Mouse (Mus musculus): ENCODE data around the gene Npm1. TPM values are rescaled to one million over a fixed set of nuclear protein-coding genes. Genes with fewer than 3 reads are reported as not detected.

The Npm1 gene
- polyA plus RNA-seq, 1 experiment from 2014 or later: 1,263 TPM

DNA sequence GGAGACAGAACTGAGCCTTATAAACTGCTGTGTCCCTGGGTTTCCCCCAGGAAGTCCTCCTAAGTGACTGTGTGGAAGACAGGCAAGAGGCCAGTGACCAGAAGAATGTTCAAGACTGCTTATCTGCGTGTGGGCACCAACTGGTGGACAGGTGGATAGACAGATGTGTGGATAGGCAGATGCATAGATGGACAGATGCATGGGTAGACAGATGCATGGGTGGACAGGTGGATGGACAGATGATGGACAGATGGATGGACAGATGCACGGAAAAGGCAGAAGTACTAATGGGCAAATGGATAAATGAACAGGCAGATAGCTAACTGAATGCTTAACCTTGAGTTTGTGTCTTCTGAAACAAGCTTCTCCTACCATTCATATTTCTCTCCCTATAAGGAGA lies 52.9 kb downstream of the Npm1 start:
- WGBS: 80% methylated on average over 2 of the region's 2 CpGs
- DNase-seq (ENCODE audit: low spot score) (no peak), ATAC-seq (replicated peaks; ENCODE audit: low FRiP score, low TSS enrichment, low read depth) (no peak)
- H3K4me1 ChIP-seq (replicated peaks; ENCODE audit: control insufficient read depth, insufficient read depth, low read length): no peaks in the 10 kb centered on the region
- H3K9me3 ChIP-seq (ENCODE audit: control insufficient read depth, low read length): no peaks in the 10 kb centered on the region
- no peaks in the 10 kb centered on the region for H3K27me3 ChIP-seq (replicated peaks; ENCODE audit: control insufficient read depth, insufficient read depth, low read length)
- no peak overlapping the region for H3K4me3 ChIP-seq (ENCODE audit: low read depth, low read length)
- no peaks in the 10 kb centered on the region for H3K36me3 ChIP-seq (ENCODE audit: control insufficient read depth, insufficient read depth, low read length)
- H3K9ac ChIP-seq (ENCODE audit: low read length): no peak overlapping the region
- no peak overlapping the region for H3K27ac ChIP-seq (ENCODE audit: low read depth)
- H3K4me2 ChIP-seq (ENCODE audit: low read length): no peak overlapping the region

DNA sequence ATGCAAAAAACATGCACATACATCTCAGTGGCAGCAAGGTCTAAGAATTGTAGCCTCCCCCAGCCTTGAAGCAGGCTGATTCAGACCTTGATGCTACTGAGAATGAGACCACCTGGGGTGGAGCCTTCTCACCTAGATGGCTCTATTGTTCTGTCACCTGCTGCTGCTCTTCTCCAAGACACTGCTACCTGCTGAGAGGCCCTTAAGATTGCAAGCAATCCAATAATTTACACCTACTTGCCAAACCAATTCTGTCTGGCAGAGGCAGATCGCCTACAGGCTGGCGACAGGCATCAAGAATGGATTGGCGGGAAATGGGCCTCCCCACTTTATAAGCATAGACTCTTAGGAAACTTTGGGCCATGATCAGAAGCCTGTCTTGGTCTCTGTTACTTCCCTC lies 55.5 kb downstream of the Npm1 start:
- no peak overlapping the region for H3K9ac ChIP-seq (ENCODE audit: low read length)
- DNase-seq (ENCODE audit: low spot score) (no peak), ATAC-seq (replicated peaks; ENCODE audit: low FRiP score, low TSS enrichment, low read depth) (no peak)
- H3K4me2 ChIP-seq (ENCODE audit: low read length): no peak overlapping the region
- H3K36me3 ChIP-seq (ENCODE audit: control insufficient read depth, insufficient read depth, low read length): no peaks in the 10 kb centered on the region
- no peaks in the 10 kb centered on the region for H3K9me3 ChIP-seq (ENCODE audit: control insufficient read depth, low read length)
- H3K27ac ChIP-seq (ENCODE audit: low read depth): no peak overlapping the region
- H3K4me3 ChIP-seq (ENCODE audit: low read depth, low read length): no peak overlapping the region
- H3K4me1 ChIP-seq (replicated peaks; ENCODE audit: control insufficient read depth, insufficient read depth, low read length): no peaks in the 10 kb centered on the region
- 32% methylated on average over 3 of the region's 3 CpGs for WGBS
- H3K27me3 ChIP-seq (replicated peaks; ENCODE audit: control insufficient read depth, insufficient read depth, low read length): no peaks in the 10 kb centered on the region

- H3K4me3 ChIP-seq (ENCODE audit: low read depth, low read length): no peak overlapping the region
- H3K9ac ChIP-seq (ENCODE audit: low read length): no peak overlapping the region
- no peak for DNase-seq (ENCODE audit: low spot score)
- H3K27me3 ChIP-seq (replicated peaks; ENCODE audit: control insufficient read depth, insufficient read depth, low read length): no peaks in the 10 kb centered on the region
- no peaks in the 10 kb centered on the region for H3K36me3 ChIP-seq (ENCODE audit: control insufficient read depth, insufficient read depth, low read length)
- H3K4me2 ChIP-seq (ENCODE audit: low read length): no peak overlapping the region
- no peak overlapping the region for H3K27ac ChIP-seq (ENCODE audit: low read depth)
- H3K9me3 ChIP-seq (ENCODE audit: control insufficient read depth, low read length): no peaks in the 10 kb centered on the region
- H3K4me1 ChIP-seq (replicated peaks; ENCODE audit: control insufficient read depth, insufficient read depth, low read length): peaks cover 4% of the 10 kb centered on the region; the same call in 1 of the 2 replicates
- WGBS: 68% methylated on average over 8 of the region's 8 CpGs
- ATAC-seq (replicated peaks; ENCODE audit: low FRiP score, low TSS enrichment, low read depth): no peak
Measured at GRCm38 (mm10) chr11:33104911-33105316, 58.1 kb downstream of the Npm1 start.

- Histone ChIP-seq H3K4me1 (replicated peaks; ENCODE audit: control insufficient read depth, insufficient read depth, low read length) (peaks cover 6% of the 10 kb centered on the region; the same call in 1 of the 2 replicates), H3K4me2 (ENCODE audit: low read length) (no peak overlapping the region), H3K27ac (ENCODE audit: low read depth) (no peak overlapping the region), H3K36me3 (ENCODE audit: control insufficient read depth, insufficient read depth, low read length) (no peaks in the 10 kb centered on the region), H3K9ac (ENCODE audit: low read length) (no peak overlapping the region), H3K4me3 (ENCODE audit: low read depth, low read length) (no peak overlapping the region), H3K9me3 (ENCODE audit: control insufficient read depth, low read length) (no peaks in the 10 kb centered on the region), H3K27me3 (replicated peaks; ENCODE audit: control insufficient read depth, insufficient read depth, low read length) (no peaks in the 10 kb centered on the region)
- DNase-seq (ENCODE audit: low spot score) (no peak), ATAC-seq (replicated peaks; ENCODE audit: low FRiP score, low TSS enrichment, low read depth) (no peak)
- 88% methylated on average over 13 of the region's 13 CpGs for whole genome bisulfite sequencing
Measured at GRCm38 (mm10) chr11:33103291-33103943, 59.6 kb downstream of the Npm1 start.

Other genes starting within 250 kb of the Npm1 start
- gene Fgf18, start 15.8 kb downstream of the Npm1 start, polyA plus RNA-seq (2014; fragmentation: Nextera tagmentation; extraction: Ambion mirVana): 1.5 and 2.1 TPM in 2 replicates
- gene Tlx3, start 40.4 kb upstream of the Npm1 start, polyA plus RNA-seq (2014; fragmentation: Nextera tagmentation; extraction: Ambion mirVana): 0.15 and 0.19 TPM in 2 replicates
- not detected in 2 replicates for gene Gm12117, start 113.5 kb upstream of the Npm1 start, polyA plus RNA-seq (2014; fragmentation: Nextera tagmentation; extraction: Ambion mirVana)